Mouse (Mus musculus) liver (tissue): Measurements from ENCODE around the gene Gpr157.

ENCODE experiments used
- DNase-seq: peaks from one replicate; pipeline ENCODE4 v3.0.0-alpha.2; 2020; ENCODE audit warnings: mixed read lengths

Gene Gpr157

DNA sequence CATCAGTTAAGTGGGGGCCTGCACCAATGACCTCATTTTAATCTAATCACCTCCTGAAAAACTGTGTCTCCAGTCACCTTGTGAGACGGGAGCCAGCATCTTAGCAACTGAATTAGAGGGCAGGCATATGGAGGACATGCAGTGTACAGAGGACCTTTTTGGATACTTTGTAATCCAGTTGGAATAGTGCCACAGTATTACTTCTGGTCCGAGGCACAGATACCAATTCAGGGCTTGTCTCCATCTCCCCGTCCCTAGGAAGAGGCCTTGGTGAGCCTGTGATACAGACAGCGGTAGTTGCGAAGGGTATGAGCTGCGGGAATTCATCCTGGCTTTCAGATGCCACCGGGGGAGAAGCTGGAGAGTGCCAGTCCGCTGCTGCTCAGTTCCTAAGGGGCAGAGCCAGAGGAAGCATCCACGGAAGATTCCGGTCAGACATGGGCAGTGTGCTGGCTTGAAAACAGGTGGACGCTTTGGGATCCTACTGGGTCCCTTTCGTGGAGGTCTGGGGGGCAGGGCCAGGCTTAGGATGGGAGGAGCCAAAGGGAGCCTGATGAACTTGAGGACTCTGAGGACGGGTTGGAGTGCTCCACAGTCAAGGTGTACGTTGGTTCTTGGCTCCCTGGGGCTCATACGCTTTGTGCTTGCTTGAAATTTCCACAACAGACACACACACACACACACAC, 14.6 kb upstream of the Gpr157 start:
- DNase-seq, result no peak

- DNase-seq, result peak; percentile 55
Measured at GRCm38 (mm10) chr4:150073102-150073473, 14.1 kb upstream of the Gpr157 start.

DNA sequence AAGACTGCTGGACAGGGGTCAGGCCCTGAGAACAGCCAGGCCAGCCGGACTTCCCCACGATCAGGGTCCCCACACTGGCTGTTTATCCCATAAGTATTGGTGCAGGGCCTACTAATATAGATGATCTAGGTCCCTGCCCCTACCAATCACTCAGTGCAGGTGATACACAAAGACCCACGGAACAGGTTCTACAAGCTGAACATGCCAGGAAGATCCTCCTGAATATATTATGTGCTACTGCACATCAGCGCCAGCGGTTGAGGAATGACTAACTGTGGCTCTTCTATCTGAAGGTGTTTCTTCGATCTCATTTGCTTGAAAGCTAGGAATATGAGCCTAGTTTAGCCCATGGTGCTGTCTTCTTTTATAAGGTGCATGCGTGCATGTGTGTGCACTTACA, 11.8 kb upstream of the Gpr157 start:
- no peak for DNase-seq

GRCm38 (mm10) chr4:150076147-150076546, 11.0 kb upstream of the Gpr157 start:
- peak; percentile 46 for DNase-seq

GRCm38 (mm10) chr4:150078646-150079045, 8.5 kb upstream of the Gpr157 start:
- DNase-seq, result no peak

- DNase-seq, result no peak
Measured at GRCm38 (mm10) chr4:150079244-150079643, 7.9 kb upstream of the Gpr157 start.

DNA sequence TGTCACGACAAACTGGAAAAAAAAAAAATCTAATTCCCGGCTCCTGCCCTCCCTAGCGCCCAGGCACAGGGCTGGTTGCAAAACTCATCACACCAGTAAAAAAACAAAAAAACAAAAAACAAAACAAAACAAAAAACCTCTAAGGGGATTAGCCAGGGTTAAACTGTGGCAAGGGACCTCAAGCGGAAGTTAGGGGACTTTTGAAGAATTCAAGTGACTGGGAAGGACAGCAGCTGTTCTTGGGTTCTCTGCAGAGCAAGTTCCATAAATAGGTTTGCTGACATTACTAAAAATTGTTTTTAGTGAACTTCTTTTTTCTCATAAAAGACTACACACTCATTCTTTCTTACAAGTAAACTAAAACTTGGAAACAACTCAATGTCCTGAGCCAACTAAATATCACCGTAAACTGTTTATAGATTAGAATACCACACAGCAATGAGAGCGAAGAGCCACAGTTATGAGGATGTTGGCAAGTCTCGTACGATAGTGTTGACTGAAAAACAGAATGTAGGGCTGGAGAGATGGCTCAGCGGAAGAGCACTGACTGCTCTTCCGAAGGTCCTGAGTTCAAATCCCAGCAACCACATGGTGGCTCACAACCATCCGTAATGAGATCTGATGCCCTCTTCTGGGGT, 6.7 kb upstream of the Gpr157 start:
- DNase-seq, result no peak

DNA sequence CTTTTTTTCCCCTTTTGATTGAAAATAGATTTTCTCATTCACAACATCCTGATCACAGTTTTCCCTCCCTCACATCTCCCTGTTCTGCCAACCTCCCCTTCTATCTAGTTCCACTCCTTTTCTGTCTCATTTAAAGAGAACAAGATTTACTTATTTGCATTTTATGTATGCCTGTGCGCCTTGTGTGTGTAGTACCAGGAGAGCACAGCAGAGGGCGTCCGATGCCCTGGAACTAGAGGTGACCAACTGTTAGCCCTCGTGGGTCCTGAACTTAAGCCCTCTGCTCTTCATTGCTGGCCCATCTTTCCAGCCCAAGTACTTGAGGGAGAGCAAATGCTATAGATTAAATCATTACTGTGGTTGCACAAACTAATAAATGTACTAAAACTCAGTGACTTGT, 1.8 kb upstream of the Gpr157 start:
- no peak for DNase-seq

- no peak for DNase-seq
Measured at GRCm38 (mm10) chr4:150086841-150087160, 364 bp upstream of the Gpr157 start.

DNA sequence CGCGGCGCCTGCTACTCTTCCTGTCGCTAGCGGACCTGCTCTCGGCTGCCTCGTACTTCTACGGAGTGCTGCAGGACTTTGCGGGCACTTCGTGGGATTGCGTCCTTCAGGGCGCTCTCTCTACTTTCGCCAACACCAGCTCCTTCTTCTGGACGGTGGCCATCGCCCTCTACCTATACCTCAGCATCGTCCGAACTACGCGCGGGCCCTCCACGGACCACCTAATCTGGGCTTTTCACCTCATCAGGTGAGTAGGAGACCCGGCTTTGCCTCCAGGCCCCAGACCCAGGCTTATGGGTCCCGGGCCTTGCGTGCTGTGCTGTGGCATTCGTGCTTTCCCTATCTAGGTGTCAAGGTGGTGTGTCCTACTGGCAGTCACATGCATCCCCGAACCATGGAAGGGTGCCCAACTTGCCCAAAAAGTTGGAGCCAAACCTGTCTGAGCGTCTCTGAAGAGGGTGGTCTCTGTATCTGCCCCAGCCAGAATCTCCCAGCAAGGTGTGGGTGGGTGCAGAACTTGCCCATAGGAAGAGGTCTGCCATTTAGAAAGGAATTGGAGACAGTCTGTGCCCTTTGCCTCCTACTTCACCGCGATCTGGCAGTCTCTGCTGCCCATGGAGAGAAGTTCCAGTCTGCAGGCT, 845 bp downstream of the Gpr157 start:
- no peak for DNase-seq

GRCm38 (mm10) chr4:150089121-150089520, 2.0 kb downstream of the Gpr157 start:
- DNase-seq, result no peak

DNA sequence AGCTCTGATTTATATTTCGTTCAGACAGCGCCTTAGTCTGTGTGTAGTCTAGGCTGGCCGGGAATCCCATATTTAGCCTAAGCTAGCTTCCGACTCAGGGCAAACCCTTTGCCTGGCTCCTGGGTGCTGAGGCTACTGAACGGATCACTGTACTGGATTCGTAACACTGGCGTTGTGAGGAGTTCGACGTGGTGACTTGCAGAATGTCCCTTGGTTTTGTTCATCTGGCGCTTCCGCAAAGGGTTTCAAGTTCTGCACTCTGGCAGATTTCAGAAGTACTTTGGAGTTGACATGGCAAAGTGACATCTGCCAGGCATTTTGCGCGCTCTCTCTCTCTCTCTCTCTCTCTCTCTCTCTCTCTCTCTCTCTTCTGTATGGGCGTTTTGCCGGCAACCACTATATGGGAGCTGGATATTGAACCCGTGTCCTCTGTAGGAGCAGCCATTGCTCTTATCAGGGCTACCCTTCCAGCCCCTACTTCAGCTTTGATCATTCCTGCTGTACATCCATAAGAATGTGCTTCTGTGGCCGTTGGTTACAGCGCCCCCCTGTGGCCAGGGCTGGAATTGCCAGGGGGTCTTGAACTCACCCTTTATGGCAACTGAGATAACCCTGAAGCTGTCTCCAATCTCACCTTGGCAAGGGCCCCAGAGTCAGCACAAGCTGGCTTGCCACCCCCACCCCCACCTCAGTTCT, 4.9 kb downstream of the Gpr157 start:
- DNase-seq, result peak; percentile 39

DNA sequence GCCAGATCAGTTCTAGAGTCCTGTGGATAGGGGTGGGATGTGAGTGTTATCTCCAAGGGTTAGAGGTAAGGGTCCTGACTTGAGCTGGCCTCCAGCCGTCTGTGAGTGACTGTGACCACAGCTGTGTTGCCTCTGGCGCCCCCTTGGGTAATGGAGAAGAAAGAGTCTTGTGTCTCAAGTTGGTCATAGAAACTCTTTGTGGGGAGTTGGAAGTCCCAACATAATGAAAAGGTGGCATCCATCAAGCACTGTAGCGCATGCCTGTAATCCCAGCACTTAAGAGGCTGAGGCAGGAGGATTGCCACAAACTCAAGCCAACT, 5.4 kb downstream of the Gpr157 start:
- no peak for DNase-seq

- no peak for DNase-seq
Measured at GRCm38 (mm10) chr4:150093560-150094462, 6.6 kb downstream of the Gpr157 start.

DNA sequence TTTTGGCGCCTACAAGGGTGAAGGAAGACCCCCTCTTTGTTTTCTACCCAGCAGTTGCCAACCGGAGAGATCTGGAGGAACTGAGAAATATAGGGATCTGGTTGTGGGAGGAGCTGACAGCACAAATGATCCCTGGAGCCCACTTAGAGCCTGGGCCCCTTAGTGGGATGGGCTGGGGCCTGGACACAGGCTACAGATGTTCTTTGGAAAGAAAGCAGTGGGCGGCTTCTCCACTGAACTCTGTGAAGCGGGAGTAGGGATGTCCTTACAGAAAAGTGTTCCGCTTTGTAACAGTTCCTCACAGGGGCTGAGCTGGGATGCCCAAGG, 7.3 kb downstream of the Gpr157 start:
- no peak for DNase-seq

GRCm38 (mm10) chr4:150096309-150096708, 9.1 kb downstream of the Gpr157 start:
- no peak for DNase-seq

- no peak for DNase-seq
Measured at GRCm38 (mm10) chr4:150097847-150098246, 10.7 kb downstream of the Gpr157 start.

DNA sequence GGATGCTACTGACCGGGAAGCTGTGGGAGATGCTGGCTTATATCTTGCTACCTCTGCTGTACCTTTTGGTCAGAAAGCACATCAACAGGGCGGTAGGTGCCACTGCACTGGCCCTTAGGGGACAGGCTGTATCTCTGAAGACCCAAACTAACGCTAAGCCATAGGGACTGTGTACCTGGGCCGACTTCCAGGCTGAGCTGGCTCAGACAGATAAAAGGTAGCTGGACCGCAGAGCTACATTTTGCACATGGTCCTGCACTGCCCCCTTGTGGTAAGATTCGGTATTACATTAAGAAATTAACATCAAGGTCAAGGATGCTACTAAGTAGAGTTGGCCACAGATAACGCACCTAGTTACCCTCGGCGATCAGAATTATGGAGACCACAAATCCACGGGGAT, 11.7 kb downstream of the Gpr157 start:
- DNase-seq, result no peak

GRCm38 (mm10) chr4:150102822-150103221, 15.7 kb downstream of the Gpr157 start:
- no peak for DNase-seq

DNA sequence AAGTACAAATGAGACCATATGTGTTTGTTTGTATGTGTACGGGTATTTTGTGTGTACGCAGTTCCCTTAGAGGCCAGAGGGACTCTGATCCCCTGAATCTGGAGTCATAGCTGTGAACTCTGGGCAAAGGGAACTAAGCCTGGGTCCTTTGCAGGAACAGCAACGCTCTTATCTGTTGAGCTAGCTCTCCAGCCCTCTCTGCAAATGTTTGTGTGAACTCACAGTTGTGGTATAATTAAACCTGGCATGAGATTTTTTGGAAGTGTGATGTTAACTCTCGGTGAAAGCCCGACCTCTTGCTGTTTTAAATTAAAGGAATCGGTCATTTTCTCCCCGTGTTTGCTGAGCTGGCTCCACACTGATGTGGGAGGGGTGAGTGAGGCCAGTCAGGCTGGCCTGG, 18.5 kb downstream of the Gpr157 start:
- no peak for DNase-seq

DNA sequence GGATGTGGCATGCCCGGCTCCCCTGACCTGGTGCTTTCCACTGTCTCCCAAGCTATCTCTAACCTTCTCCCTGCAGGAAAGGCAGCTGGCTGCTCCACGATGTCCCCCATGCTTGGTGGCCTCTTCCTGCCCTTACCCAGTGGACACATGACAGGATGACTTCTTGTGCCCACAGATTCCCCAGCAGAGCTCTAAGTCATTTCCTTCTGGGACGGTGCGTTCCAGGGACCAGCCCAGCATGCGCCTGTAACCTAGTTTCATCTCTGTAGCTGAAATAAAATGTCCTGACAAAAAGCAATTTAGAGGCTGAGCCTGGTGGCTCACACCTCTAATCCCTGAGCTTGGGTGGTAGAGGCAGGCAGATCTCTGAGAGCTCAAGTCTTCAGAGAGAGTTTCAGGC, 19.5 kb downstream of the Gpr157 start:
- no peak for DNase-seq

- DNase-seq, result no peak
Measured at GRCm38 (mm10) chr4:150109636-150110035, 22.5 kb downstream of the Gpr157 start.

DNA sequence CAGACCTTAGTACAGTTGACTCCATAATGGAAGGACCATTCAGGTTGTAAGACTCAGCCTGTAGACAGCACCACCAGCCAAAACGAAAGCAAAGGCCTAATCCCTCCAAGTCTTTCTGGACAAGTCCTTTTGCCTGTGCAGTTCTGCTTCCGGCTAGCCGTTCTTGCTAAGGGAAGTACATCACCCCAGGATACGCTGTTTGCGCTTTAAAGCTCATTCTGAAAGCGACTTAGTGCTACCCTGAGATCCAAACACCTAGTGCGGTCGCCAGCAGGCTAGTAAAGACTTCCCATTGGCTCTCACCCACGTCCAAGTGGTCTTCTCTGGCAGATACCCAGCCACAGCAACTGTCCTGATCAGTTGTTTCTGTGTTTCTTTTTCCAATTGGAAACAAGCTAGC, 23.2 kb downstream of the Gpr157 start:
- no peak for DNase-seq
